Comparison of ENCODE assay signal across 11 mouse cellular contexts in genomic region chr9:14764765-14765164, GRCm38 (mm10). TPM values are rescaled to one million over a fixed set of nuclear protein-coding genes. Genes with fewer than 3 reads are reported as not detected.
DNase-seq lines count a peak whose midpoint lies in the region; ATAC-seq and TF ChIP-seq lines count a peak whose summit lies in the region.
"Had no signal": no experiment of that assay in that cellular context is flagged by ENCODE, and none has a peak within 500 bp of the region (broad histone marks: within the 10 kb centered on the region; RNA-seq: fewer than 3 reads in every experiment).

No protein-coding gene starts in this region.

- no peak overlapping the region for H3K4me3 ChIP-seq in kidney, embryonic 15.5 days (replicated peaks)
- no peak overlapping the region for H3K4me3 ChIP-seq in limb, embryonic 14.5 days (replicated peaks; ENCODE audit: low read length)
- no peak overlapping the region for H3K4me3 ChIP-seq in neural tube, embryonic 11.5 days (ENCODE audit: low read depth, low read length)
- H3K4me3 ChIP-seq: embryonic facial prominence, embryonic 15.5 days; limb, embryonic 12.5 days; stomach, embryonic 15.5 days had no signal

- no peaks in the 10 kb centered on the region for H3K4me1 ChIP-seq in kidney, embryonic 15.5 days
- H3K4me1 ChIP-seq in limb, embryonic 14.5 days (ENCODE audit: control insufficient read depth, insufficient read depth, low read length) = peaks cover 5% of the 10 kb centered on the region
- 0 out of 2 replicates have a peak, but pooled peaks cover 5% of the 10 kb centered on the region for H3K4me1 ChIP-seq in neural tube, embryonic 11.5 days (ENCODE audit: control insufficient read depth, insufficient read depth, low read length)
- H3K4me1 ChIP-seq: embryonic facial prominence, embryonic 15.5 days; stomach, embryonic 15.5 days had no signal

- H3K27me3 ChIP-seq in kidney, embryonic 15.5 days = peaks cover 18% of the 10 kb centered on the region
- no peaks in the 10 kb centered on the region for H3K27me3 ChIP-seq in limb, embryonic 14.5 days (ENCODE audit: control insufficient read depth, insufficient read depth, low read length)
- H3K27me3 ChIP-seq in neural tube, embryonic 11.5 days (ENCODE audit: control insufficient read depth, insufficient read depth, low read length) = no peaks in the 10 kb centered on the region
- H3K27me3 ChIP-seq: stomach, embryonic 15.5 days had no signal

- H3K4me2 ChIP-seq in kidney, embryonic 15.5 days = no peak overlapping the region
- H3K4me2 ChIP-seq in limb, embryonic 14.5 days (replicated peaks; ENCODE audit: low read depth, low read length, severe bottlenecking) = no peak overlapping the region
- no peak overlapping the region for H3K4me2 ChIP-seq in neural tube, embryonic 11.5 days (ENCODE audit: low read depth)
- H3K4me2 ChIP-seq: embryonic facial prominence, embryonic 15.5 days; limb, embryonic 12.5 days; stomach, embryonic 15.5 days had no signal

- peak; percentile 26 to 41 for DNase-seq in kidney, adult 8-10 months
- peak; percentile 30 for DNase-seq in MN1 (ENCODE audit: low spot score)
- DNase-seq in heart, postnatal 4 days = peak; percentile 60
- peak; percentile 61 for DNase-seq in limb, embryonic 14.5 days (ENCODE audit: low spot score)
- peak; percentile 63 for DNase-seq in neural tube, embryonic 11.5 days (ENCODE audit: low spot score)
- no peak for DNase-seq in urinary bladder, adult 2 months (ENCODE audit: low spot score)

- H3K36me3 ChIP-seq in kidney, embryonic 15.5 days = no peaks in the 10 kb centered on the region
- H3K36me3 ChIP-seq in limb, embryonic 14.5 days (ENCODE audit: control insufficient read depth, insufficient read depth, low read length) = no peaks in the 10 kb centered on the region
- H3K36me3 ChIP-seq in neural tube, embryonic 11.5 days (ENCODE audit: control insufficient read depth, insufficient read depth, low read length) = no peaks in the 10 kb centered on the region
- H3K36me3 ChIP-seq: embryonic facial prominence, embryonic 15.5 days; limb, embryonic 12.5 days; stomach, embryonic 15.5 days had no signal

- no peaks in the 10 kb centered on the region for H3K9me3 ChIP-seq in kidney, embryonic 15.5 days (replicated peaks)
- H3K9me3 ChIP-seq in limb, embryonic 14.5 days (ENCODE audit: control insufficient read depth, low read length) = no peaks in the 10 kb centered on the region
- H3K9me3 ChIP-seq in neural tube, embryonic 11.5 days (ENCODE audit: control insufficient read depth, low read length) = no peaks in the 10 kb centered on the region
- H3K9me3 ChIP-seq: embryonic facial prominence, embryonic 15.5 days; limb, embryonic 12.5 days; stomach, embryonic 15.5 days had no signal

- no peak for ATAC-seq in kidney, embryonic 15.5 days (replicated peaks; ENCODE audit: low FRiP score)
- peak; percentile 70 for ATAC-seq in common myeloid progenitor, adult 5-6 weeks (replicated peaks; ENCODE audit: low read depth, poor library complexity, severe bottlenecking)
- no peak for ATAC-seq in limb, embryonic 14.5 days (ENCODE audit: low FRiP score, low read depth)
- ATAC-seq in neural tube, embryonic 11.5 days (ENCODE audit: insufficient read depth, low FRiP score, low TSS enrichment) = no peak

- H3K9ac ChIP-seq in kidney, embryonic 15.5 days = no peak overlapping the region
- H3K9ac ChIP-seq in limb, embryonic 14.5 days (ENCODE audit: low read depth, low read length, severe bottlenecking) = no peak overlapping the region
- H3K9ac ChIP-seq in neural tube, embryonic 11.5 days (ENCODE audit: low read length) = no peak overlapping the region
- H3K9ac ChIP-seq: embryonic facial prominence, embryonic 15.5 days; limb, embryonic 12.5 days; stomach, embryonic 15.5 days had no signal

- H3K27ac ChIP-seq in kidney, embryonic 15.5 days = no peak overlapping the region
- no peak overlapping the region for H3K27ac ChIP-seq in limb, embryonic 14.5 days (replicated peaks; ENCODE audit: low read depth, low read length)
- no peak overlapping the region for H3K27ac ChIP-seq in neural tube, embryonic 11.5 days (ENCODE audit: low read depth, low read length)
- H3K27ac ChIP-seq: embryonic facial prominence, embryonic 15.5 days; limb, embryonic 12.5 days; stomach, embryonic 15.5 days had no signal

- no peak for TF ChIP-seq POLR2A in limb, embryonic 14.5 days (IDR thresholded peaks at IDR 0.05; ENCODE audit: borderline replicate concordance, extremely low read depth, insufficient read depth, insufficient read length)

- 21% methylated on average over 7 of the region's 7 CpGs for WGBS in kidney, embryonic 15.5 days
- 20% methylated on average over 7 of the region's 7 CpGs for WGBS in limb, embryonic 14.5 days
- 27% methylated on average over 7 of the region's 7 CpGs for WGBS in neural tube, embryonic 11.5 days

RNA-seq across cellular contexts. Expression of gene 1700012B09Rik, which starts 6.1 kb away (rescaled TPM):
- not detected in 2 replicates for polyA plus RNA-seq in kidney, embryonic 15.5 days (2015; fragmentation: Nextera tagmentation; extraction: Ambion mirVana)
- total RNA-seq in common myeloid progenitor, adult 5-6 weeks (2017) = 0.87 TPM in 1 of 2 replicates, not detected in the other
- not detected for total RNA-seq in heart, postnatal 4 days (2021)
- not detected in 2 replicates for polyA plus RNA-seq in limb, embryonic 14.5 days (2012; rRNA removed)
- not detected in 2 replicates for polyA plus RNA-seq in limb, embryonic 14.5 days (2014; fragmentation: Nextera tagmentation; extraction: Ambion mirVana)
- 1.0 TPM in 1 of 2 replicates, not detected in the other for polyA plus RNA-seq in neural tube, embryonic 11.5 days (2014; fragmentation: Nextera tagmentation; extraction: Ambion mirVana)
- not detected in 2 replicates for polyA plus RNA-seq in urinary bladder, adult 2 months (2012; rRNA removed)
- polyA plus RNA-seq: limb, embryonic 12.5 days; stomach, embryonic 15.5 days had no signal

RNA-seq across cellular contexts. Expression of gene Fut4, which starts 12.6 kb away (rescaled TPM):
- 3.2 TPM in 2 replicates for polyA plus RNA-seq in kidney, embryonic 15.5 days (2015; fragmentation: Nextera tagmentation; extraction: Ambion mirVana)
- 6.2 and 6.4 TPM in 2 replicates for total RNA-seq in common myeloid progenitor, adult 5-6 weeks (2017)
- under 1 TPM; 0.91 to 0.95 TPM for total RNA-seq in heart, postnatal 4 days (2021)
- 2.1 and 2.3 TPM in 2 replicates for polyA plus RNA-seq in limb, embryonic 14.5 days (2012; rRNA removed)
- polyA plus RNA-seq in limb, embryonic 14.5 days (2014; fragmentation: Nextera tagmentation; extraction: Ambion mirVana) = 2.0 and 2.5 TPM in 2 replicates
- 2.4 and 3.3 TPM in 2 replicates for polyA plus RNA-seq in neural tube, embryonic 11.5 days (2014; fragmentation: Nextera tagmentation; extraction: Ambion mirVana)
- polyA plus RNA-seq in urinary bladder, adult 2 months (2012; rRNA removed) = 5.1 and 5.2 TPM in 2 replicates

RNA-seq across cellular contexts. Expression of gene Mre11a, which starts 19.7 kb away (rescaled TPM):
- polyA plus RNA-seq in kidney, embryonic 15.5 days (2015; fragmentation: Nextera tagmentation; extraction: Ambion mirVana) = 26.0 and 30.3 TPM in 2 replicates
- 74.8 and 83.5 TPM in 2 replicates for total RNA-seq in common myeloid progenitor, adult 5-6 weeks (2017)
- total RNA-seq in heart, postnatal 4 days (2021) = 10 to 100 TPM; 16.6 to 21.9 TPM
- polyA plus RNA-seq in limb, embryonic 14.5 days (2012; rRNA removed) = 12.6 and 16.6 TPM in 2 replicates
- polyA plus RNA-seq in limb, embryonic 14.5 days (2014; fragmentation: Nextera tagmentation; extraction: Ambion mirVana) = 22.9 and 25.3 TPM in 2 replicates
- 26.9 and 29.8 TPM in 2 replicates for polyA plus RNA-seq in neural tube, embryonic 11.5 days (2014; fragmentation: Nextera tagmentation; extraction: Ambion mirVana)
- polyA plus RNA-seq in urinary bladder, adult 2 months (2012; rRNA removed) = 8.6 and 9.3 TPM in 2 replicates

RNA-seq across cellular contexts. Expression of gene Ankrd49, which starts 19.9 kb away (rescaled TPM):
- polyA plus RNA-seq in kidney, embryonic 15.5 days (2015; fragmentation: Nextera tagmentation; extraction: Ambion mirVana) = 43.0 and 45.7 TPM in 2 replicates
- total RNA-seq in common myeloid progenitor, adult 5-6 weeks (2017) = 56.2 and 59.8 TPM in 2 replicates
- total RNA-seq in heart, postnatal 4 days (2021) = 10 to 100 TPM; 11.3 to 12.7 TPM
- polyA plus RNA-seq in limb, embryonic 14.5 days (2012; rRNA removed) = 18.3 and 23.2 TPM in 2 replicates
- 46.6 and 51.3 TPM in 2 replicates for polyA plus RNA-seq in limb, embryonic 14.5 days (2014; fragmentation: Nextera tagmentation; extraction: Ambion mirVana)
- polyA plus RNA-seq in neural tube, embryonic 11.5 days (2014; fragmentation: Nextera tagmentation; extraction: Ambion mirVana) = 52.3 and 52.8 TPM in 2 replicates
- 18.0 and 18.9 TPM in 2 replicates for polyA plus RNA-seq in urinary bladder, adult 2 months (2012; rRNA removed)

RNA-seq across cellular contexts. Expression of gene Piwil4, which starts 24.2 kb away (rescaled TPM):
- 0.05 TPM in 1 of 2 replicates, not detected in the other for polyA plus RNA-seq in kidney, embryonic 15.5 days (2015; fragmentation: Nextera tagmentation; extraction: Ambion mirVana)
- not detected in 2 replicates for total RNA-seq in common myeloid progenitor, adult 5-6 weeks (2017)
- total RNA-seq in heart, postnatal 4 days (2021) = not detected
- 0.06 and 0.18 TPM in 2 replicates for polyA plus RNA-seq in limb, embryonic 14.5 days (2012; rRNA removed)
- polyA plus RNA-seq in limb, embryonic 14.5 days (2014; fragmentation: Nextera tagmentation; extraction: Ambion mirVana) = 0.07 and 0.08 TPM in 2 replicates
- polyA plus RNA-seq in neural tube, embryonic 11.5 days (2014; fragmentation: Nextera tagmentation; extraction: Ambion mirVana) = 0.85 and 1.1 TPM in 2 replicates
- 0.62 and 0.67 TPM in 2 replicates for polyA plus RNA-seq in urinary bladder, adult 2 months (2012; rRNA removed)
- polyA plus RNA-seq: limb, embryonic 12.5 days had no signal
